Mouse (Mus musculus): Measurements from ENCODE around the gene Sf3b1.

- TF ChIP-seq GATA1 (IDR thresholded peaks at IDR 0.05; ENCODE audit: low read length) (no peak), TAL1 (IDR thresholded peaks at IDR 0.05; ENCODE audit: low read length) (no peak)
These were observed 55.4 kb downstream of the Sf3b1 start for GRCm38 (mm10) chr1:54971687-54972404.
